Mouse (Mus musculus) MEL (cell line): Measurements from ENCODE around the gene Abcd4. TPM values are rescaled to one million over a fixed set of nuclear protein-coding genes. Genes with fewer than 3 reads are reported as not detected.

ENCODE experiments used
- DNase-seq: peaks from one replicate; pipeline ENCODE4 v3.0.0; 2011; ENCODE audit warnings: low read depth, low spot score
- H3K27ac ChIP-seq: 2 replicates; pipeline ENCODE4 v1.5.1; 2012; ENCODE audit warnings: low read depth, mild to moderate bottlenecking, control low read depth, low read length, moderate library complexity; ENCODE audit not compliant: control insufficient read depth
- H3K27me3 ChIP-seq, 2 experiments: fragments of 150-350 bp in 1 of 2; sonication (generic) in 1 of 2; 2 replicates each; pipeline ENCODE4 v1.6.1; 2012; ENCODE audit warnings: low read length in 2 of 2, mild to moderate bottlenecking in 2 of 2, improper control_type of control experiment in 1 of 2, moderate library complexity in 1 of 2; ENCODE audit not compliant: insufficient read depth in 2 of 2, control insufficient read depth in 1 of 2
- H3K36me3 ChIP-seq, 2 experiments: 2 replicates each; pipeline ENCODE4 v1.6.1; 2012 to 2014; ENCODE audit warnings: low read length in 2 of 2, improper control_type of control experiment in 1 of 2, inconsistent platforms in 1 of 2, mild to moderate bottlenecking in 1 of 2; ENCODE audit not compliant: insufficient read depth in 2 of 2, control insufficient read depth in 1 of 2
- H3K4me1 ChIP-seq, 2 experiments: fragments of 150-350 bp in 1 of 2; sonication (generic) in 1 of 2; 2 replicates each; pipeline ENCODE4 v1.6.1; 2012; ENCODE audit warnings: low read length in 2 of 2, improper control_type of control experiment in 1 of 2, mild to moderate bottlenecking in 1 of 2; ENCODE audit not compliant: insufficient read depth in 2 of 2, control insufficient read depth in 1 of 2
- H3K4me3 ChIP-seq, 2 experiments: fragments of 150-350 bp in 1 of 2; sonication (generic) in 1 of 2; 2 replicates each; pipeline ENCODE4 v1.5.1; 2012; ENCODE audit warnings: low read depth in 2 of 2, low read length in 2 of 2, mild to moderate bottlenecking in 2 of 2, moderate library complexity in 2 of 2, control low read depth in 1 of 2, improper control_type of control experiment in 1 of 2; ENCODE audit not compliant: control insufficient read depth in 1 of 2, insufficient read depth in 1 of 2
- H3K79me2 ChIP-seq: 2 replicates; pipeline ENCODE4 v1.6.1; 2012; ENCODE audit warnings: mild to moderate bottlenecking, low read length, moderate library complexity; ENCODE audit not compliant: control insufficient read depth, poor library complexity, insufficient read depth
- H3K9ac ChIP-seq: 2 replicates; pipeline ENCODE4 v1.6.1; 2012; ENCODE audit warnings: low read depth, mild to moderate bottlenecking, control low read depth, low read length, moderate library complexity; ENCODE audit not compliant: control insufficient read depth, poor library complexity, severe bottlenecking
- H3K9me3 ChIP-seq: fragments of 150-350 bp; sonication (generic); replicated peaks from 2 replicates; pipeline ENCODE4 v1.6.1; 2012; ENCODE audit warnings: mild to moderate bottlenecking, low read length, improper control_type of control experiment, moderate library complexity; ENCODE audit not compliant: insufficient read depth
- CHD1 ChIP-seq: IDR thresholded peaks from 2 replicates; pipeline ENCODE4 v1.6.1; 2012; ENCODE audit warnings: low read depth, mild to moderate bottlenecking, inconsistent platforms, low read length, improper control_type of control experiment
- CHD2 ChIP-seq: IDR thresholded peaks from 2 replicates; pipeline ENCODE4 v1.6.1; 2011; ENCODE audit warnings: low read length, improper control_type of control experiment
- CTCF ChIP-seq, 3 experiments: IDR thresholded peaks in 2 of 3; conservative IDR thresholded peaks in 1 of 3; 2 replicates each; pipeline ENCODE4 v1.5.1; 2011 to 2012; ENCODE audit warnings: low read length in 3 of 3, low read depth in 2 of 3, mild to moderate bottlenecking in 2 of 3, improper control_type of control experiment in 1 of 3, inconsistent platforms in 1 of 3, mixed read lengths in 1 of 3, moderate library complexity in 1 of 3; ENCODE audit not compliant: control insufficient read depth in 1 of 3, insufficient read depth in 1 of 3, poor library complexity in 1 of 3, severe bottlenecking in 1 of 3
- ELF1 ChIP-seq: IDR thresholded peaks from 2 replicates; pipeline ENCODE4 v1.6.1; 2014; ENCODE audit warnings: low read depth, mild to moderate bottlenecking, inconsistent platforms, low read length, improper control_type of control experiment, moderate library complexity
- MAX ChIP-seq: IDR thresholded peaks from 2 replicates; pipeline ENCODE4 v1.6.1; 2011; ENCODE audit warnings: low read length, improper control_type of control experiment
- MAZ ChIP-seq: IDR thresholded peaks from 2 replicates; pipeline ENCODE4 v1.6.1; 2012; ENCODE audit warnings: low read depth, mild to moderate bottlenecking, inconsistent platforms, low read length, improper control_type of control experiment
- MEF2A ChIP-seq: IDR thresholded peaks from 2 replicates; pipeline ENCODE4 v1.6.1; 2014; ENCODE audit warnings: low read depth, mild to moderate bottlenecking, inconsistent platforms, low read length, improper control_type of control experiment; ENCODE audit not compliant: poor library complexity, insufficient replicate concordance, severe bottlenecking; ENCODE audit errors: extremely low read depth
- MYB ChIP-seq: IDR thresholded peaks from 2 replicates; pipeline ENCODE4 v1.6.1; 2011; ENCODE audit warnings: mild to moderate bottlenecking, low read depth, low read length, improper control_type of control experiment
- MYC ChIP-seq: IDR thresholded peaks from 2 replicates; pipeline ENCODE4 v1.6.1; 2011; ENCODE audit warnings: low read depth, mild to moderate bottlenecking, low read length, improper control_type of control experiment, moderate library complexity
- NRF1 ChIP-seq: IDR thresholded peaks from 2 replicates; pipeline ENCODE4 v1.6.1; 2014; ENCODE audit warnings: low read depth, mild to moderate bottlenecking, inconsistent platforms, low read length, improper control_type of control experiment, moderate library complexity; ENCODE audit not compliant: poor library complexity, insufficient read depth, severe bottlenecking
- RAD21 ChIP-seq: IDR thresholded peaks from 2 replicates; pipeline ENCODE4 v1.6.1; 2011; ENCODE audit warnings: mild to moderate bottlenecking, low read depth, low read length, improper control_type of control experiment
- SIN3A ChIP-seq: IDR thresholded peaks from 2 replicates; pipeline ENCODE4 v1.6.1; 2012; ENCODE audit warnings: low read length, improper control_type of control experiment, inconsistent platforms
- SMC3 ChIP-seq: IDR thresholded peaks from 2 replicates; pipeline ENCODE4 v1.6.1; 2011; ENCODE audit warnings: low read depth, low read length, improper control_type of control experiment
- TAL1 ChIP-seq: IDR thresholded peaks from 2 replicates; pipeline ENCODE4 v1.6.1; 2012; ENCODE audit warnings: mild to moderate bottlenecking, inconsistent platforms, low read length, moderate library complexity, mixed read lengths
- TCF12 ChIP-seq: IDR thresholded peaks from 2 replicates; pipeline ENCODE4 v1.6.1; 2014; ENCODE audit warnings: low read depth, mild to moderate bottlenecking, inconsistent platforms, low read length, improper control_type of control experiment, moderate library complexity
- USF2 ChIP-seq, 2 experiments: IDR thresholded peaks; 2 replicates each; pipeline ENCODE4 v1.6.1; 2011 to 2012; ENCODE audit warnings: improper control_type of control experiment in 2 of 2, low read length in 2 of 2, borderline replicate concordance in 1 of 2, inconsistent platforms in 1 of 2, low read depth in 1 of 2, mild to moderate bottlenecking in 1 of 2; ENCODE audit not compliant: insufficient read depth in 1 of 2
- ZC3H11A ChIP-seq: IDR thresholded peaks from 2 replicates; pipeline ENCODE4 v1.6.1; 2012; ENCODE audit warnings: low read depth, mild to moderate bottlenecking, inconsistent platforms, low read length, improper control_type of control experiment
- ZMIZ1 ChIP-seq: IDR thresholded peaks from 2 replicates; pipeline ENCODE4 v1.6.1; 2012; ENCODE audit warnings: low read depth, mild to moderate bottlenecking, inconsistent platforms, low read length, improper control_type of control experiment, moderate library complexity
- ZNF384 ChIP-seq: IDR thresholded peaks from 2 replicates; pipeline ENCODE4 v1.6.1; 2012; ENCODE audit warnings: low read depth, mild to moderate bottlenecking, inconsistent platforms, low read length, improper control_type of control experiment
- polyA plus RNA-seq, 2 experiments: library from polyadenylated mRNA; stranded (reverse) in 1 of 2; unstranded in 1 of 2; fragments of >175 nt in 1 of 2; fragments of >200 nt in 1 of 2; gene quantifications; 2 replicates each; pipeline versions ENCODE4 v1.2.1 to v1.2.4; 2012; ENCODE audit warnings: low replicate concordance in 2 of 2, low read depth in 1 of 2; ENCODE audit not compliant: insufficient read length in 2 of 2, insufficient read depth in 1 of 2, missing spikeins in 1 of 2
- total RNA-seq: library from RNA; depleted of rRNA; stranded (reverse); fragments of 300-350 nt; gene quantifications from 2 replicates; pipeline ENCODE4 v1.2.3, GENCODE M21; 2012

Gene Abcd4
- total and polyA plus RNA-seq, 3 experiments: 3.5 to 7.1 TPM; not detected in 1

DNA sequence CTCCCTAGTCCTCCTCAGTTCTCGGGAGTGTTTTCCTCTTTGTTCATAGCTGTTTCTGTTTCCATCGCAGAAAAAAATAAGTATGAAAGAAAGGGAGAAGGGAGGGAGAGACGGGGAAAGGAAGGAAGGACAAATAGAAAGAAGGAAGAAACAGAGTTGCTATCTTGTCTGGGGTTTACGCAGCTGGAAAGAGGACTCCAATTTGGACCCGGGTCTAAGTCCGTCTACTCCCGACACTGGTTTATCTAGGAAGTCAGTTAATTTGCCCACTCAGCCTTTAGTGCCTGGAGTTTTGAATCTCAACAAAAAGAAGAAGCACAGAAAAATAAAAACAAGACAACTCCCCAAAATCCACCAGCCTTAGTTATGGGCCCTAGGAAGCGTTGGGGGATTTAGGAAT is 7.4 kb upstream of the Abcd4 start:
- TF ChIP-seq USF2 (IDR thresholded peaks at IDR 0.05; ENCODE audit: borderline replicate concordance in 1 of 2, insufficient read depth in 1 of 2, low read depth in 1 of 2, low read length in 2 of 2): no peak
- no peak for TF ChIP-seq MAX
- TF ChIP-seq, all 39 proteins: peak for 0
- Histone ChIP-seq H3K4me1 (no peaks in the 10 kb centered on the region), H3K4me3 (no peak overlapping the region), H3K9me3 (no peaks in the 10 kb centered on the region), H3K27me3 (peaks cover 10 to 13% of the 10 kb centered on the region in 2 experiments), H3K27ac (no peak overlapping the region), H3K79me2 (no peaks in the 10 kb centered on the region), H3K9ac (no peak overlapping the region), H3K36me3 (no peaks in the 10 kb centered on the region)
- DNase-seq: no peak

DNA sequence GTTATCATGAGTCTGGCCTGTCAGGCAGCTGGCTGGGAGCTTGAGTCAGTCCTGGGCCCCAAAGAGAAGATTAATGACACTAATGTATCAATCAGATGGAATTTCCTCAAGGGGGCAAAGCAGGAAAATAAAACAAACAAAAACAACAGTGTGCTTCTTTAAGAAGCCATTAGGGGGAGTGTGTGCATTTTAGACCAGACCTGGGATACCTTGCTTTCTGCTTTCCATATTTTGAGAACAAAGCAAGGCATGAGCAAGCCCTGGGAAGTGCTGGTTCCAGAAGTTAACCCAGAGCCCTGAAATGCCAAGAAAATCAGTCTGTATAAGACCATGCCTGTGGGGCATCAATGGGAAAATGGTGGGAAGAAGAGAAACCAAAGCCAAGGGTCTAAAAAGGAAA is 3.8 kb upstream of the Abcd4 start:
- TF ChIP-seq RAD21 (peak; percentile 45), TAL1 (no peak), ELF1 (no peak), CHD1 (no peak), MYB (no peak), MAZ (no peak), MEF2A (no peak), ZC3H11A (no peak; the same call in 1 of the 2 replicates), ZMIZ1 (no peak), NRF1 (no peak), CHD2 (no peak), ZNF384 (no peak), TCF12 (no peak), SIN3A (no peak), SMC3 (peak; percentile 42), MYC (no peak), CTCF (IDR thresholded peaks at IDR 0.05 in 2 of 3, conservative IDR thresholded peaks at IDR 0.05 in 1 of 3; ENCODE audit: control insufficient read depth in 1 of 3, insufficient read depth in 1 of 3, low read depth in 2 of 3, low read length in 3 of 3, poor library complexity in 1 of 3, severe bottlenecking in 1 of 3) (peak in 2 of 3 experiments; percentile 50 to 63; a peak in 4 of 6 replicates)
- Histone ChIP-seq H3K36me3 (peaks cover 0 to 2% of the 10 kb centered on the region in 2 experiments; a peak in 1 of 4 replicates), H3K27me3 (peaks cover 4 to 8% of the 10 kb centered on the region in 2 experiments), H3K79me2 (peaks cover 1% of the 10 kb centered on the region; the same call in 1 of the 2 replicates), H3K9me3 (no peaks in the 10 kb centered on the region), H3K27ac (no peak overlapping the region), H3K9ac (no peak overlapping the region), H3K4me3 (no peak overlapping the region), H3K4me1 (peaks cover 0 to 3% of the 10 kb centered on the region in 2 experiments; a peak in 2 of 4 replicates)
- peak; percentile 45 for DNase-seq
